23 mouse cellular contexts compared by ENCODE assay signal in genomic region chr8:48812196-48812741, GRCm38 (mm10). TPM values are rescaled to one million over a fixed set of nuclear protein-coding genes. Genes with fewer than 3 reads are reported as not detected.
DNase-seq lines count a peak whose midpoint lies in the region; ATAC-seq lines count a peak whose summit lies in the region.
"Had no signal": no experiment of that assay in that cellular context is flagged by ENCODE, and none has a peak within 500 bp of the region (broad histone marks: within the 10 kb centered on the region; RNA-seq: fewer than 3 reads in every experiment).

No protein-coding gene starts in this region.

- no peak overlapping the region for H3K4me2 ChIP-seq in embryonic facial prominence, embryonic 12.5 days (replicated peaks)
- H3K4me2 ChIP-seq in midbrain, embryonic 12.5 days (replicated peaks): no peak overlapping the region
- no peak overlapping the region for H3K4me2 ChIP-seq in midbrain, embryonic 14.5 days (ENCODE audit: low read length)
- H3K4me2 ChIP-seq: forebrain, embryonic 13.5 days; heart, embryonic 15.5 days; hindbrain, embryonic 14.5 days; intestine, embryonic 15.5 days had no signal

- H3K9ac ChIP-seq in embryonic facial prominence, embryonic 12.5 days: no peak overlapping the region
- H3K9ac ChIP-seq in midbrain, embryonic 12.5 days (replicated peaks): no peak overlapping the region
- H3K9ac ChIP-seq in midbrain, embryonic 14.5 days (replicated peaks; ENCODE audit: low read length): no peak overlapping the region
- H3K9ac ChIP-seq: forebrain, embryonic 13.5 days; heart, embryonic 15.5 days; hindbrain, embryonic 14.5 days; intestine, embryonic 15.5 days had no signal

- H3K4me3 ChIP-seq in embryonic facial prominence, embryonic 12.5 days: no peak overlapping the region
- H3K4me3 ChIP-seq in embryonic facial prominence, embryonic 10.5 days: no peak overlapping the region
- H3K4me3 ChIP-seq in midbrain, embryonic 12.5 days: no peak overlapping the region
- no peak overlapping the region for H3K4me3 ChIP-seq in midbrain, embryonic 14.5 days (replicated peaks; ENCODE audit: low read depth, low read length)
- H3K4me3 ChIP-seq: forebrain, embryonic 13.5 days; heart, embryonic 10.5 days; heart, embryonic 15.5 days; hindbrain, embryonic 10.5 days; intestine, embryonic 15.5 days had no signal

- H3K27ac ChIP-seq in embryonic facial prominence, embryonic 12.5 days: no peak overlapping the region
- no peak overlapping the region for H3K27ac ChIP-seq in embryonic facial prominence, embryonic 10.5 days (replicated peaks)
- no peak overlapping the region for H3K27ac ChIP-seq in midbrain, embryonic 12.5 days (replicated peaks)
- H3K27ac ChIP-seq in midbrain, embryonic 14.5 days (replicated peaks; ENCODE audit: low read depth, low read length): no peak overlapping the region
- H3K27ac ChIP-seq: forebrain, embryonic 13.5 days; heart, embryonic 10.5 days; heart, embryonic 15.5 days; hindbrain, embryonic 14.5 days; intestine, embryonic 15.5 days had no signal

- ATAC-seq in embryonic facial prominence, embryonic 12.5 days (ENCODE audit: insufficient number of reproducible peaks, insufficient read depth, low FRiP score, low TSS enrichment): 0 out of 2 replicates have a peak, but pooled peaks have one; percentile 52
- peak; percentile 54; the same call in 1 of the 2 replicates for ATAC-seq in midbrain, embryonic 12.5 days (ENCODE audit: low FRiP score, low read depth)
- no peak for ATAC-seq in midbrain, embryonic 14.5 days (ENCODE audit: low FRiP score, low TSS enrichment)
- ATAC-seq: CD4-positive, CD25-positive, alpha-beta regulatory T cell, adult 4 months; forebrain, embryonic 13.5 days; Patski had no signal

- no peak for DNase-seq in embryonic facial prominence, embryonic 10.5 days (ENCODE audit: low spot score)
- DNase-seq in midbrain, embryonic 14.5 days: no peak
- peak; percentile 15 for DNase-seq in R1 (ENCODE audit: low read depth, low spot score)
- DNase-seq in spleen, adult 18-20 months: no peak
- no peak for DNase-seq in gastrocnemius, adult 18-20 months (ENCODE audit: low spot score)
- DNase-seq: adrenal gland, adult 8-10 months; adrenal gland, postnatal 36 days; B cell, adult 2 months; cerebellum, adult 2 months; cerebellum, postnatal 10 days; gastrocnemius, postnatal 10 days; heart, adult 18-20 months; heart, postnatal 14 days had no signal

- WGBS in embryonic facial prominence, embryonic 12.5 days: 96% methylated on average over 1 of the region's 1 CpGs
- WGBS in embryonic facial prominence, embryonic 10.5 days: 89% methylated on average over 1 of the region's 1 CpGs
- WGBS in midbrain, embryonic 12.5 days: 97% methylated on average over 1 of the region's 1 CpGs
- WGBS in midbrain, embryonic 14.5 days: 97% methylated on average over 1 of the region's 1 CpGs

- no peaks in the 10 kb centered on the region for H3K36me3 ChIP-seq in embryonic facial prominence, embryonic 12.5 days
- H3K36me3 ChIP-seq in embryonic facial prominence, embryonic 10.5 days (replicated peaks): 0 out of 2 replicates have a peak, but pooled peaks cover 2% of the 10 kb centered on the region
- 0 out of 2 replicates have a peak, but pooled peaks cover 2% of the 10 kb centered on the region for H3K36me3 ChIP-seq in midbrain, embryonic 12.5 days
- no peaks in the 10 kb centered on the region for H3K36me3 ChIP-seq in midbrain, embryonic 14.5 days (ENCODE audit: control insufficient read depth, insufficient read depth, low read length)
- H3K36me3 ChIP-seq: heart, embryonic 10.5 days; heart, embryonic 15.5 days; hindbrain, embryonic 10.5 days; intestine, embryonic 15.5 days had no signal

- no peaks in the 10 kb centered on the region for H3K9me3 ChIP-seq in embryonic facial prominence, embryonic 12.5 days
- H3K9me3 ChIP-seq in embryonic facial prominence, embryonic 10.5 days: no peaks in the 10 kb centered on the region
- H3K9me3 ChIP-seq in midbrain, embryonic 12.5 days: no peaks in the 10 kb centered on the region
- H3K9me3 ChIP-seq in midbrain, embryonic 14.5 days (ENCODE audit: control insufficient read depth, low read length): no peaks in the 10 kb centered on the region
- H3K9me3 ChIP-seq: forebrain, embryonic 13.5 days; heart, embryonic 10.5 days; heart, embryonic 15.5 days; hindbrain, embryonic 10.5 days; intestine, embryonic 15.5 days had no signal

- no peaks in the 10 kb centered on the region for H3K27me3 ChIP-seq in embryonic facial prominence, embryonic 12.5 days
- no peaks in the 10 kb centered on the region for H3K27me3 ChIP-seq in embryonic facial prominence, embryonic 10.5 days (replicated peaks; ENCODE audit: low read depth, poor library complexity, severe bottlenecking)
- H3K27me3 ChIP-seq in midbrain, embryonic 12.5 days: no peaks in the 10 kb centered on the region
- no peaks in the 10 kb centered on the region for H3K27me3 ChIP-seq in midbrain, embryonic 14.5 days (ENCODE audit: control insufficient read depth, insufficient read depth, low read length)
- H3K27me3 ChIP-seq: forebrain, embryonic 13.5 days; heart, embryonic 15.5 days; intestine, embryonic 15.5 days; Patski had no signal

- H3K4me1 ChIP-seq in embryonic facial prominence, embryonic 12.5 days: no peaks in the 10 kb centered on the region
- H3K4me1 ChIP-seq in embryonic facial prominence, embryonic 10.5 days: peaks cover 7% of the 10 kb centered on the region
- peaks cover 18% of the 10 kb centered on the region for H3K4me1 ChIP-seq in midbrain, embryonic 12.5 days
- H3K4me1 ChIP-seq in midbrain, embryonic 14.5 days (ENCODE audit: control insufficient read depth, insufficient read depth, low read length): peaks cover 18% of the 10 kb centered on the region
- H3K4me1 ChIP-seq: heart, embryonic 10.5 days; heart, embryonic 15.5 days; intestine, embryonic 15.5 days had no signal

RNA-seq across cellular contexts. Expression of gene Tenm3, which starts 31.5 kb away (rescaled TPM):
- 65.3 and 65.9 TPM in 2 replicates for polyA plus RNA-seq in embryonic facial prominence, embryonic 12.5 days (2016; fragmentation: Nextera tagmentation; extraction: Ambion mirVana)
- polyA plus RNA-seq in embryonic facial prominence, embryonic 10.5 days (2016; fragmentation: Nextera tagmentation; extraction: Ambion mirVana): 44.0 and 48.2 TPM in 2 replicates
- 63.9 and 75.9 TPM in 2 replicates for polyA plus RNA-seq in midbrain, embryonic 12.5 days (2016; fragmentation: Nextera tagmentation; extraction: Ambion mirVana)
- polyA plus RNA-seq in midbrain, embryonic 14.5 days (2014; fragmentation: Nextera tagmentation; extraction: Ambion mirVana): 45.2 and 61.6 TPM in 2 replicates
- total RNA-seq in gastrocnemius, adult 18-20 months (2021): 10 to 100 TPM; 10.4 to 11.8 TPM
